Mouse (Mus musculus) lung, postnatal 10 days (tissue): ENCODE results near the gene Zfp507.
A peak's percentile ranks its signal among the peaks of the same experiment; 100 is the strongest.

Source experiments
- DNase-seq: peaks from one replicate; pipeline ENCODE4 v3.0.0; 2021

Gene Zfp507

GRCm38 (mm10) chr7:35774127-35774526 lies 28.7 kb downstream of the Zfp507 start:
- no peak for DNase-seq

DNA sequence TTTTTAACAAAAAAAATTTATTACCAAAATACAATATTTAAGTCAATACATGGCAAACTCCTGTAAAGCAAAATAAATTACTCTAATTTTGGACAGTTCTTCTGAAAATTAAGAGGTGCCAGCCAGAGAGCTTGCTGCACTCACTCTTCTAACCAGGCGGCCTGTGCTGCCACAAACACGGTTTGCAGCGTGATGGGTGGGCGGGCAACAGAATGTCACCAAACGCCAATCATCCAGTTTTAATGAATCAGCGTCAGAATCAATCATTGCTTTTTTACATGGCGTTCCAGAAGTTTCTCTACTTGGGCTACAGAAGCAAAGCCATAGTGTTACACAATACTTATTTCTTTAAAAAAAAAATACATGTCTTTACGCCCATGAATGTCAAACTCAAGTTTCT lies 30.5 kb downstream of the Zfp507 start:
- no peak for DNase-seq

- DNase-seq = no peak
Observed at GRCm38 (mm10) chr7:35771106-35771505, 31.7 kb downstream of the Zfp507 start.

- DNase-seq = no peak
Observed at GRCm38 (mm10) chr7:35770122-35770521, 32.7 kb downstream of the Zfp507 start.

DNA sequence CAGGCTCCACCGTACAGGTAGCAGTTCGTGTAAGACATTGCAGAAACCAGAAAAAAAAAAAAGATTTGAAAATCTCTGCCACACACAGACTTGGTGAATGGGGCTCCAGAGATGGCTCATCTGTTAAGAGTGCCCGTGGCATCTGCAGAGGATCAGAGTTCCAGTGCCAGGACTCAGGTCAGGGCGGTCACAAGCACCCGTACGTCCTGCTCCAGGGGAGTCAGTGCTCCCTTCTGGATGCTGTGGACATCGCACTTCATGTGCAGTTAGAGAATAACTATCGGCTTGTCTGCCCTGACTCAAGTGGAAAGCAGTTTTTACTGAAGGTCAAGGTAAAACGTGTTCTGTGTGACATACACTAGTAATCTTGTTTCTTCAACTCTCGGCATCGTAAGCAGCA lies 38.3 kb downstream of the Zfp507 start:
- DNase-seq = no peak

- DNase-seq = no peak
Observed at GRCm38 (mm10) chr7:35761801-35762200, 41.0 kb downstream of the Zfp507 start.

- DNase-seq = no peak
Observed at GRCm38 (mm10) chr7:35759602-35760001, 43.2 kb downstream of the Zfp507 start.

- DNase-seq = no peak
Observed at GRCm38 (mm10) chr7:35756510-35757440, 46.0 kb downstream of the Zfp507 start.

- DNase-seq = no peak
Observed at GRCm38 (mm10) chr7:35754886-35755168, 48.0 kb downstream of the Zfp507 start.

DNA sequence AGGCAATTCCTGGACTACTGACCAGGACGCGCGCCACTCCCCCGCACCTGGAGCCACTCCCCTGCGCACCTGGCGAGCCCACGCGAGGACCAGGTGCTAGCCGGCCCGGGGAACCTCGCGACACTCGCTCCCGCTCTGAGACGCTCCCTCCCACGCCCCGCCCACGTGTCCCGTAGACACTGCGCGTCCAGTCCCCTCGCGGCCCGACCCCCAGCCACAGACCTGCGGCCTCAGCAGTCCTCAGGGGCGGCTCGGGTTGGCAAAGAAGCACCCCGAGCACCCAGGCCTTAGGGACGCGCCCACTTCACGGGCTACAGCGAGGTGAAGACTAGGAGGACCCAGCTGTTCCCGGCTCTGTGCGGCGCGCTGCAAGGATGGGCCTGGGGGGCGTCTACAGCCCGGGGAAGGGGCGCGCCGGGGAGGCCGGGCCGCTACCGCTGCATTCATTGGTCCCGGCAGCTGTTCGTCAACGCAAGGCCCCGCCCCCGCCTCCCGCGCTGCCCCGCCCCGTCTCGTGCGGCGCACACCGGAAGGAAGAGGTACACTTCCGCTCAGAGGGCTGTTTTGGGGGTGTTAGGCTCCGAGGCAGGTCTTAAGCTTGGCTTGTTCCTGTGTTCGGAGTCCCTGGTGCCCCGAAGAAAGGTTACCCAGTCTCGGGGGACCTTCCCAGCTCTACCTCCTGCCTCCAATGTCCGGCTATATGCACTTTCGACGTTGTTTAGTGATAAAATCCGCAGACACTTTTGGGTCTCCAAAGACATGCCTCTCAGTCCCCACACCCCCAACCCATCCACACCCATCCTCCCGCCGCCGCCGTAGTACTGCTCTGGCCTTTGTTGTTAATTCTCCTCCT lies 48.5 kb downstream of the Zfp507 start, which contains the start of gene Dpy19l3:
Gene Dpy19l3, minus strand, starts transcription at position 422 of the 853 bp plus-strand sequence.
- DNase-seq = peak; percentile 92

DNA sequence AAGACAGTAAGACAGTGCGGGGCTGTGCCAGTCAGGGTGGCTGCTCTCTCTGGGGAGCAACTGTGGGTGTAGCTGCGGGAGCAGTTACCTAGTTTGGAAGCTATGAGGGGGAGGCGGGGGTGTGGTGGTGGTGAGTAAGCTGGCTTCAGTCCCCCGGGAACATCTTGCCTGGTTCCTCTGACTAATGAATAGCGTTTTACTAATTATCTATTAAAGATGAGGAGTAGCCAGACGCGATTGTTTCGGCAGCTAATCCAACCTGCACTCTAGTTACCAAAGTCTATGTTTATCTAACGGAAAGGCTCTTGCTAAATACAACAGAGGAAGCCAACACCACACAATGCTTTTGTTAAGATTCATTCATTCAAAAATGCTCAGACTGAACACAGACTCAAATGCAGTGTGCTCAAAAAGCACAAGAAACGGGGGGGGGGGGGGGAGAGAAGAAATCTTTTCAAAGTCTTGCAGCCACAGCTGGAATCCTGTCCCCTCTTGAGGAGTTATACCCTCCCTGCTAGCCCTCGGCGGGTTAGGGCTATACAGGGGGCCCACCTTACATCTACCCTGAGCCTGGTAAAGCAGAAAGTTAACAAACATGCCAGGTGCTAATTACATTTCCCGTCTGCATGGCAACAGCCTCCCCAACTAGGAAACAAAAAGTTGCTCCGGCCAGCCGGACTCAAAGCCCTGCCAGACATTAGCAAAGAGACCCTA lies 49.3 kb downstream of the Zfp507 start:
- no peak for DNase-seq

DNA sequence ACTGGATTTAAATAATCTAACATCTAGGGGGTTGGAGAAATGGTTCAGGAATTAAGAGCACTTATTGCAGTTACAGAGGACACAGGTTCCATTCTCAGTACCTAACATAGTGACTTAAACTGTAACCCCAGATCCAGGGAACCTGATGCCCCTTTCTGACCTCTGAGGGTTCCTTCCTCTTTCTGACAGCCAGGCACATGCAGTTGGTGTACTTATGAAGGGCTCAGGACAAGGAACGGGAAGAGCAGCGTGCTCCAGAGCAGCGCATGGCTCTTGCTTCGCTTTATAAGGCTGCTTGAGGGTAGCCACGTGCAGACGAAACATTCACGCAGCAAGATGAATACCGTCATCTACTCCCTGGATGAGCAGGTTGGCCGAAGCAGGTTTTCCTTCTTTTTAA lies 51.9 kb downstream of the Zfp507 start:
- no peak for DNase-seq

GRCm38 (mm10) chr7:35747397-35747964 lies 55.3 kb downstream of the Zfp507 start:
- no peak for DNase-seq

- DNase-seq = no peak
Observed at GRCm38 (mm10) chr7:35746686-35747396, 56.0 kb downstream of the Zfp507 start.

DNA sequence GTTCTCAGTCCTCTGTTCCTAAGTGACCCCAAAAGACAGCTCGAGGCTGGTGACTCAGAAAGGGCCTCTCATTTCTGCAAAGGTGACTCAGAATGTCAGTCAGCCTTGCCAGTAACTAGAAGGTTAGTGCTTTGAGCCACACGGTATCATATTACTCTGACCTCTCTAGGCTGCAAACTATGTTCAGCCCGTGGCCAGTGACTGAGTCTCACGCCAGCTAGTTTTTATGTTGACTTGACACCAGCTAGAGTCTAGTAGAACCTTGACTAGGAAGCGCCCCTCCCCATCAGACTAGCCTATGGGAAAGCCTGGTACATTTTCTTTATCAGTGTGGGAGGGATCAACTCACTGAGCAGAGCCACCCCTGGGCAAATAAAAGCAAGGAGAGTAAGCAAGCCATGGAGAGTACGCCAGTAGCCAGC lies 57.5 kb downstream of the Zfp507 start:
- DNase-seq = no peak

DNA sequence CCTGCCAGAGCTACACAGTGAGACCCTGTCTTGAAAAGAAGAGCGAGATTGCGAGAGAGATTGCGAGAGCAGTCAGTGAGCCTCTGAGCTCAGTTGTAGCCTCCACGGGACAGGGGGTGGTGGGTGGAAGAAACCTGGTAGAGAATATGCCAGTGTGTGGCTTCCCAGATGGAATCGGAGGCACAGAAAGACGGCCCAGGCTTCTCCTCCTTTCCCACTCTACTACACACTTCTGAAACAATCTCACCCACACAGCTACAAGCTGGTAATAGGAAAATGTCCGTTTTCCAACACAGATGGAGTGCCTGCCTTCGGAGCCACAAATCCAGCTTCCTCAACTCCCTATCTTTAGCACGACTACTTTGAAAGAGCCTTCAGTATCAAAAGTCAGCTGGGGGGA lies 58.0 kb downstream of the Zfp507 start:
- no peak for DNase-seq

DNA sequence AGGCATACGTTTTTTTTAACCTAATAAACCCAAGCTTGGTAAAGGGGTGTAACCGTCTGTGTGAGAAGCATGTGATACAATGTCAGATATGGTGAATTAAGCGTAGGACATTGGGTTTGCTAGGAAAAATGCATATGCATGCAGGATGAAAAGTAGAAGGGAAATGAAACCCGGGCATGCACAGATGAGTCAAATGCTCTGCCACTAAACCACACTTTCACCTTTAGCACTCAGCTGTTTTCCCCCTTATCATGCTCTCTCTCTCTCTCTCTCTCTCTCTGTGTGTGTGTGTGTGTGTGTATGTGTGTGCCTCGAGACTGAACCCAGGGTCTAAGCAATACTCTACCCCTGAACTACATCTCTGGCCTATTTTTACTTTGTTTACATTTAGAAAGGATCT lies 60.5 kb downstream of the Zfp507 start:
- DNase-seq = no peak

DNA sequence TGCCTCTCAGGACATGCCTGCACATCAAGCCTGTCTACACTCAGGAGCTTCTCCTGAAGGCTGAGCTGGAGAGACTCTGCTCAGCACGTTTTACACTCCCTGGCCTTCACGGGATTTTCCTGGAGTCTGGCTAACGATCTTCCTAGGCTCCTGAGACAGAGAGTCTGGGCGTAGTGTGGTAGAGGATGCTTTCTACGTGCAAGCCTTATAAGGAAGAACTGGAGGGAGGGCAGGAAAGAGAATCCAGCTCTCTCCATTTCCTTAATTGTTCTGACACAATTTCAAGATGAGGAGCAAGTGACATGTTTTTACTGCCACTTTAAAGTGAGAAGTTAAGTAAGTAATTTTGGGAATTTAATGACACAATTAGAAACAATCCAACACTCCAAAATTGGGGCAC lies 60.9 kb downstream of the Zfp507 start:
- no peak for DNase-seq

DNA sequence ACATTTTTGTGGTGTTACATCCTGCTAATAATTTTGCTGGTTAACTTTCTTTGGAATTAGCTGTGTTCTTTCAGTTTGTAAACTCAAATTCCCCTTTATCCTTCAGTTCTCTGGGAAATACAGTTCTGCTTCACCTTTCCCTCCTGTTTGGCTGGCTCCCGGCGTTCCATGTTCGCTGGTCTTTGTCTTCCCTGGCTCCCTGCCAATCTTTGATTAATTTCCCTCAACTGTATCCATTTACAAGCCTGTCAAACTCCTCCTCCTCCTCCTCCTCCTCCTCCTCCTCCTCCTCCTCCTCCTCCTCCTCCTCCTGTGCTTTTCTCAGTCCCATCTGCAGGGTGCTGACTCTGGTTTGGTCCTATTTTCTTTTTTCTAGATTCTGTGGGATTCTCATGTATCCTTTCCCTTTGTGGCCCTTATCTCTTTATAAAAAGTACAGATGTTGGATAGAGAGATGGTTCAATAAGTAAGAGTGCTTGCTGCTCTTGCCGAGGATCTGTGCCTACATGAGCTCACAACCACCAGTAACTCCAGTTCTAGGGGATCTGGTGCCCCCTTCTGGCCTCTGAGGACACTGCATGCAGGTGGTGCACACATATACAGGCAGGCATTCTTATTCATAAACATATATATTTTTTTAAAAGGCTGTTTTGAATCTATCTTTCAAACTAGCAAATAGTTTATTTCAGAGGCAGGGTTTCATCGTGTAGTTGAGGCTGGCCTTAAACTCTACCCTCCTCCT lies 62.1 kb downstream of the Zfp507 start:
- peak; percentile 70 for DNase-seq

GRCm38 (mm10) chr7:35738871-35739270 lies 63.9 kb downstream of the Zfp507 start:
- DNase-seq = no peak

- DNase-seq = peak; percentile 27
Observed at GRCm38 (mm10) chr7:35733313-35734050, 69.3 kb downstream of the Zfp507 start.
